Mouse (Mus musculus) MEL (cell line): ENCODE data around the gene Paqr6. TPM values are rescaled to one million over a fixed set of nuclear protein-coding genes. Genes with fewer than 3 reads are reported as not detected.
A peak's percentile ranks its signal among the peaks of the same experiment; 100 is the strongest.
"Not testable (repeated sequence)": the region's sequence is repeated elsewhere in the genome, so short reads cannot be mapped to it uniquely, and the experiment has no call there.

Experiments
- DNase-seq: peaks from one replicate; pipeline ENCODE4 v3.0.0; 2011; ENCODE audit warnings: low read depth, low spot score
- H3K27ac ChIP-seq: 2 replicates; pipeline ENCODE4 v1.5.1; 2012; ENCODE audit warnings: low read depth, mild to moderate bottlenecking, control low read depth, low read length, moderate library complexity; ENCODE audit not compliant: control insufficient read depth
- H3K27me3 ChIP-seq, 2 experiments: fragments of 150-350 bp in 1 of 2; sonication (generic) in 1 of 2; 2 replicates each; pipeline ENCODE4 v1.6.1; 2012; ENCODE audit warnings: low read length in 2 of 2, mild to moderate bottlenecking in 2 of 2, improper control_type of control experiment in 1 of 2, moderate library complexity in 1 of 2; ENCODE audit not compliant: insufficient read depth in 2 of 2, control insufficient read depth in 1 of 2
- H3K36me3 ChIP-seq, 2 experiments: 2 replicates each; pipeline ENCODE4 v1.6.1; 2012 to 2014; ENCODE audit warnings: low read length in 2 of 2, improper control_type of control experiment in 1 of 2, inconsistent platforms in 1 of 2, mild to moderate bottlenecking in 1 of 2; ENCODE audit not compliant: insufficient read depth in 2 of 2, control insufficient read depth in 1 of 2
- H3K4me1 ChIP-seq, 2 experiments: fragments of 150-350 bp in 1 of 2; sonication (generic) in 1 of 2; 2 replicates each; pipeline ENCODE4 v1.6.1; 2012; ENCODE audit warnings: low read length in 2 of 2, improper control_type of control experiment in 1 of 2, mild to moderate bottlenecking in 1 of 2; ENCODE audit not compliant: insufficient read depth in 2 of 2, control insufficient read depth in 1 of 2
- H3K4me3 ChIP-seq, 2 experiments: fragments of 150-350 bp in 1 of 2; sonication (generic) in 1 of 2; 2 replicates each; pipeline ENCODE4 v1.5.1; 2012; ENCODE audit warnings: low read depth in 2 of 2, low read length in 2 of 2, mild to moderate bottlenecking in 2 of 2, moderate library complexity in 2 of 2, control low read depth in 1 of 2, improper control_type of control experiment in 1 of 2; ENCODE audit not compliant: control insufficient read depth in 1 of 2, insufficient read depth in 1 of 2
- H3K79me2 ChIP-seq: 2 replicates; pipeline ENCODE4 v1.6.1; 2012; ENCODE audit warnings: mild to moderate bottlenecking, low read length, moderate library complexity; ENCODE audit not compliant: control insufficient read depth, poor library complexity, insufficient read depth
- H3K9ac ChIP-seq: 2 replicates; pipeline ENCODE4 v1.6.1; 2012; ENCODE audit warnings: low read depth, mild to moderate bottlenecking, control low read depth, low read length, moderate library complexity; ENCODE audit not compliant: control insufficient read depth, poor library complexity, severe bottlenecking
- H3K9me3 ChIP-seq: fragments of 150-350 bp; sonication (generic); replicated peaks from 2 replicates; pipeline ENCODE4 v1.6.1; 2012; ENCODE audit warnings: mild to moderate bottlenecking, low read length, improper control_type of control experiment, moderate library complexity; ENCODE audit not compliant: insufficient read depth
- BHLHE40 ChIP-seq: IDR thresholded peaks from 2 replicates; pipeline ENCODE4 v1.6.1; 2012; ENCODE audit warnings: low read depth, mild to moderate bottlenecking, inconsistent platforms, low read length, improper control_type of control experiment, borderline replicate concordance
- CHD2 ChIP-seq: IDR thresholded peaks from 2 replicates; pipeline ENCODE4 v1.6.1; 2011; ENCODE audit warnings: low read length, improper control_type of control experiment
- ELF1 ChIP-seq: IDR thresholded peaks from 2 replicates; pipeline ENCODE4 v1.6.1; 2014; ENCODE audit warnings: low read depth, mild to moderate bottlenecking, inconsistent platforms, low read length, improper control_type of control experiment, moderate library complexity
- EP300 ChIP-seq, 2 experiments: IDR thresholded peaks; 2 replicates each; pipeline ENCODE4 v1.6.1; 2011; ENCODE audit warnings: improper control_type of control experiment in 2 of 2, low read length in 2 of 2, low read depth in 1 of 2, mild to moderate bottlenecking in 1 of 2
- GATA1 ChIP-seq: IDR thresholded peaks from 2 replicates; pipeline ENCODE4 v1.6.1; 2011; ENCODE audit warnings: low read depth, low read length, improper control_type of control experiment
- JUND ChIP-seq: IDR thresholded peaks from 2 replicates; pipeline ENCODE4 v1.6.1; 2011; ENCODE audit warnings: low read depth, mild to moderate bottlenecking, improper control_type of control experiment, low read length
- MEF2A ChIP-seq: IDR thresholded peaks from 2 replicates; pipeline ENCODE4 v1.6.1; 2014; ENCODE audit warnings: low read depth, mild to moderate bottlenecking, inconsistent platforms, low read length, improper control_type of control experiment; ENCODE audit not compliant: poor library complexity, insufficient replicate concordance, severe bottlenecking; ENCODE audit errors: extremely low read depth
- MYB ChIP-seq: IDR thresholded peaks from 2 replicates; pipeline ENCODE4 v1.6.1; 2011; ENCODE audit warnings: mild to moderate bottlenecking, low read depth, low read length, improper control_type of control experiment
- MYC ChIP-seq: IDR thresholded peaks from 2 replicates; pipeline ENCODE4 v1.6.1; 2011; ENCODE audit warnings: low read depth, mild to moderate bottlenecking, low read length, improper control_type of control experiment, moderate library complexity
- RCOR1 ChIP-seq: IDR thresholded peaks from 2 replicates; pipeline ENCODE4 v1.6.1; 2012; ENCODE audit warnings: low read depth, mild to moderate bottlenecking, inconsistent platforms, low read length, improper control_type of control experiment
- SMC3 ChIP-seq: IDR thresholded peaks from 2 replicates; pipeline ENCODE4 v1.6.1; 2011; ENCODE audit warnings: low read depth, low read length, improper control_type of control experiment
- TAL1 ChIP-seq: IDR thresholded peaks from 2 replicates; pipeline ENCODE4 v1.6.1; 2012; ENCODE audit warnings: mild to moderate bottlenecking, inconsistent platforms, low read length, moderate library complexity, mixed read lengths
- UBTF ChIP-seq: IDR thresholded peaks from 2 replicates; pipeline ENCODE4 v1.6.1; 2012; ENCODE audit warnings: low read depth, mild to moderate bottlenecking, inconsistent platforms, low read length, improper control_type of control experiment, moderate library complexity, borderline replicate concordance; ENCODE audit not compliant: insufficient read depth
- USF2 ChIP-seq, 2 experiments: IDR thresholded peaks; 2 replicates each; pipeline ENCODE4 v1.6.1; 2011 to 2012; ENCODE audit warnings: improper control_type of control experiment in 2 of 2, low read length in 2 of 2, borderline replicate concordance in 1 of 2, inconsistent platforms in 1 of 2, low read depth in 1 of 2, mild to moderate bottlenecking in 1 of 2; ENCODE audit not compliant: insufficient read depth in 1 of 2
- ZKSCAN1 ChIP-seq: IDR thresholded peaks from 2 replicates; pipeline ENCODE4 v1.6.1; 2012; ENCODE audit warnings: low read depth, mild to moderate bottlenecking, inconsistent platforms, low read length, improper control_type of control experiment, moderate library complexity
- ZMIZ1 ChIP-seq: IDR thresholded peaks from 2 replicates; pipeline ENCODE4 v1.6.1; 2012; ENCODE audit warnings: low read depth, mild to moderate bottlenecking, inconsistent platforms, low read length, improper control_type of control experiment, moderate library complexity
- polyA plus RNA-seq, 2 experiments: library from polyadenylated mRNA; stranded (reverse) in 1 of 2; unstranded in 1 of 2; fragments of >175 nt in 1 of 2; fragments of >200 nt in 1 of 2; gene quantifications; 2 replicates each; pipeline versions ENCODE4 v1.2.1 to v1.2.4; 2012; ENCODE audit warnings: low replicate concordance in 2 of 2, low read depth in 1 of 2; ENCODE audit not compliant: insufficient read length in 2 of 2, insufficient read depth in 1 of 2, missing spikeins in 1 of 2
- total RNA-seq: library from RNA; depleted of rRNA; stranded (reverse); fragments of 300-350 nt; gene quantifications from 2 replicates; pipeline ENCODE4 v1.2.3, GENCODE M21; 2012

The Paqr6 gene
- total and polyA plus RNA-seq, 3 experiments: 0.11 TPM; not detected in 2

- not testable (repeated sequence) for H3K9me3 ChIP-seq
- DNase-seq: peak; percentile 74
Observed at GRCm38 (mm10) chr3:88381389-88382315, 17.3 kb downstream of the Paqr6 start.

GRCm38 (mm10) chr3:88382383-88382782 lies 18.0 kb downstream of the Paqr6 start:
- H3K27me3 ChIP-seq, H3K4me3 ChIP-seq, DNase-seq, H3K79me2 ChIP-seq, H3K36me3 ChIP-seq, H3K4me1 ChIP-seq, H3K9ac ChIP-seq, H3K9me3 ChIP-seq, H3K27ac ChIP-seq: not testable (repeated sequence)

More at GRCm38 (mm10) chr3:88381389-88382315, 17.3 kb downstream of the Paqr6 start:
- H3K27ac ChIP-seq, H3K36me3 ChIP-seq, H3K27me3 ChIP-seq, H3K79me2 ChIP-seq, H3K4me1 ChIP-seq: not testable (repeated sequence)
- Histone ChIP-seq H3K4me3 (peak overlapping the region; percentile 16 to 47; a peak in 2 of 4 replicates), H3K9ac (peak overlapping the region; percentile 35; the same call in 1 of the 2 replicates)

DNA sequence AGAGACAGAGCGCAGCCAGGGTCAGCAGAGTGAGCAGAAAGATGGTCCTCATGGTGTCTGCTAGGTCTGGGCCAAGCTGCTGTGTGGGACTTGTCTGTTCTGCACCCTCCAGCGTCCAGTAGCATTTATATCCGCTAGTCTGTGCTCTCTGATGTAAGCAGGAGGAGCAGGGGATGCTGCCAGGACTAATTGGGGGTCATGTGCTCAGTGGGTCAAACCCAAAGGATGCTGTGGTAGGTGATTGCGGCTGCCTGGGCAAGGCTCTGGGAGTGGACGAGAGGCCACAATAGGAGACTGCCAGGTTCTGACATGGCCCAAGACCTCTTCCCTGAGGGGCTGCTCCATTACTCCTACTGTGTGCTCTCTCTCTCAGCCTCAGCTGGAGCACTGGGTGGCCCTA lies 20.0 kb downstream of the Paqr6 start, which contains the start of gene Bglap:
Bglap (minus strand) TSS at position 101 of the 400 bp plus-strand sequence.
- no peak within 1 kb of the TSS for H3K4me3 ChIP-seq
- no peak for DNase-seq
- no peaks in the 10 kb centered on the region for H3K27me3 ChIP-seq
- no peak within 1 kb of the TSS for H3K27ac ChIP-seq
- no peaks in the 10 kb centered on the region for H3K9me3 ChIP-seq
- TF ChIP-seq MYB (no peak), CHD2 (no peak)
- TF ChIP-seq, all 39 proteins: peak for 0
- Histone ChIP-seq H3K4me1 (peaks cover 2 to 6% of the 10 kb centered on the region in 2 experiments; a peak in 3 of 4 replicates), H3K79me2 (no peaks in the 10 kb centered on the region), H3K36me3 (peaks cover 0 to 2% of the 10 kb centered on the region in 2 experiments; a peak in 1 of 4 replicates), H3K9ac (no peak within 1 kb of the TSS)

GRCm38 (mm10) chr3:88393776-88394375 lies 29.5 kb downstream of the Paqr6 start:
- no peak for DNase-seq
- H3K36me3 ChIP-seq: peaks cover 0 to 3% of the 10 kb centered on the region in 2 experiments; a peak in 1 of 4 replicates
- no peak for TF ChIP-seq ZKSCAN1
- TF ChIP-seq UBTF: no peak
- no peak for TF ChIP-seq GATA1
- no peak for TF ChIP-seq MYC
- no peak for TF ChIP-seq SMC3
- no peak for TF ChIP-seq ZMIZ1
- TF ChIP-seq BHLHE40: no peak
- no peak for TF ChIP-seq EP300 (IDR thresholded peaks at IDR 0.05; ENCODE audit: low read depth in 1 of 2, low read length in 2 of 2)
- no peak for TF ChIP-seq USF2 (IDR thresholded peaks at IDR 0.05; ENCODE audit: borderline replicate concordance in 1 of 2, insufficient read depth in 1 of 2, low read depth in 1 of 2, low read length in 2 of 2)
- TF ChIP-seq RCOR1: no peak
- TF ChIP-seq ELF1: no peak
- no peak for TF ChIP-seq MEF2A
- TF ChIP-seq TAL1: no peak
- no peak for TF ChIP-seq JUND
- TF ChIP-seq CHD2: no peak
- no peak for TF ChIP-seq MYB

More at GRCm38 (mm10) chr3:88393776-88394375, 29.5 kb downstream of the Paqr6 start:
- Histone ChIP-seq H3K27me3 (no peaks in the 10 kb centered on the region), H3K27ac (no peak overlapping the region), H3K4me1 (no peaks in the 10 kb centered on the region), H3K9ac (no peak overlapping the region), H3K4me3 (no peak overlapping the region), H3K79me2 (no peaks in the 10 kb centered on the region), H3K9me3 (no peaks in the 10 kb centered on the region)
